Mouse (Mus musculus) lung, postnatal 36 days (tissue): ENCODE measurements at regions not wholly inside any gene's neighbourhood (a gene's known extent, or its start where the extent isn't known, plus 50 kb on each side); places are given as distances from the start of the nearest gene placed in this dataset.
A peak's percentile ranks its signal among the peaks of the same experiment; 100 is the strongest.

Source experiments
- DNase-seq: peaks from one replicate; pipeline ENCODE4 v3.0.0; 2022; ENCODE audit warnings: mixed read lengths

- DNase-seq: no peak
These were observed 61.6 kb downstream of the Skor1 start for GRCm38 (mm10) chr9:63087195-63087594.

GRCm38 (mm10) chr9:63086671-63087070 is 62.1 kb downstream of the Skor1 start:
- DNase-seq: no peak

- no peak for DNase-seq
These were observed 65.9 kb downstream of the Skor1 start for GRCm38 (mm10) chr9:63082830-63083229.

GRCm38 (mm10) chr9:63082311-63082710 is 66.5 kb downstream of the Skor1 start:
- no peak for DNase-seq

GRCm38 (mm10) chr9:63080406-63080805 is 68.4 kb downstream of the Skor1 start:
- no peak for DNase-seq

GRCm38 (mm10) chr9:63075252-63075651 is 73.5 kb downstream of the Skor1 start:
- DNase-seq: no peak

GRCm38 (mm10) chr9:63074803-63075202 is 74.0 kb downstream of the Skor1 start:
- peak; percentile 44 for DNase-seq

GRCm38 (mm10) chr9:63074023-63074750 is 74.6 kb downstream of the Skor1 start:
- DNase-seq: no peak

- no peak for DNase-seq
These were observed 77.7 kb downstream of the Skor1 start for GRCm38 (mm10) chr9:63071032-63071431.

GRCm38 (mm10) chr9:63069919-63070318 is 78.8 kb downstream of the Skor1 start:
- DNase-seq: no peak

GRCm38 (mm10) chr9:63067054-63067406 is 79.3 kb upstream of the Pias1 start:
- peak; percentile 26 for DNase-seq

GRCm38 (mm10) chr9:63066384-63067053 is 78.8 kb upstream of the Pias1 start:
- no peak for DNase-seq

GRCm38 (mm10) chr9:63063525-63063924 is 75.8 kb upstream of the Pias1 start:
- DNase-seq: no peak

GRCm38 (mm10) chr9:63060740-63061139 is 73.0 kb upstream of the Pias1 start:
- no peak for DNase-seq

- peak; percentile 89 for DNase-seq
These were observed 71.6 kb upstream of the Pias1 start for GRCm38 (mm10) chr9:63059234-63059842.

- DNase-seq: no peak
These were observed 70.9 kb upstream of the Pias1 start for GRCm38 (mm10) chr9:63058506-63059233.

- DNase-seq: no peak
These were observed 69.1 kb upstream of the Pias1 start for GRCm38 (mm10) chr9:63056695-63057349.

- DNase-seq: no peak
These were observed 64.5 kb upstream of the Pias1 start for GRCm38 (mm10) chr9:63052181-63052580.

- no peak for DNase-seq
These were observed 63.9 kb upstream of the Pias1 start for GRCm38 (mm10) chr9:63051631-63052030.

- no peak for DNase-seq
These were observed 61.6 kb upstream of the Pias1 start for GRCm38 (mm10) chr9:63049290-63049689.

GRCm38 (mm10) chr9:63046981-63047380 is 59.3 kb upstream of the Pias1 start:
- DNase-seq: no peak

GRCm38 (mm10) chr9:63045531-63045930 is 57.8 kb upstream of the Pias1 start:
- no peak for DNase-seq

GRCm38 (mm10) chr9:63043304-63043703 is 55.6 kb upstream of the Pias1 start:
- DNase-seq: no peak
